Mouse (Mus musculus): ENCODE data around the gene Angptl7.

GRCm38 (mm10) chr4:148500410-148500867 lies at the start of gene Angptl7:
- TF ChIP-seq CTCF (IDR thresholded peaks at IDR 0.05; ENCODE audit: low read depth) = no peak
- TF ChIP-seq EP300 (IDR thresholded peaks at IDR 0.05; ENCODE audit: low read depth) = no peak
